Mouse (Mus musculus) embryonic facial prominence, embryonic 10.5 days (tissue): ENCODE measurements at regions not wholly inside any gene's neighbourhood (a gene's known extent, or its start where the extent isn't known, plus 50 kb on each side); places are given as distances from the start of the nearest gene placed in this dataset.
"Not testable (repeated sequence)": the region's sequence is repeated elsewhere in the genome, so short reads cannot be mapped to it uniquely, and the experiment has no call there.

Experiments used
- DNase-seq: peaks from one replicate; pipeline ENCODE4 v3.0.0-alpha.2; 2017; ENCODE audit warnings: low spot score
- H3K27ac ChIP-seq: fragments of 300-500 bp; sonication (generic); replicated peaks from 2 replicates; pipeline ENCODE4 v1.5.1; 2016; ENCODE audit warnings: mild to moderate bottlenecking
- H3K27me3 ChIP-seq: fragments of 300-500 bp; sonication (generic); replicated peaks from 2 replicates; pipeline ENCODE4 v1.6.1; 2016; ENCODE audit warnings: low read depth, mild to moderate bottlenecking; ENCODE audit not compliant: poor library complexity, severe bottlenecking
- H3K36me3 ChIP-seq: fragments of 300-500 bp; sonication (generic); replicated peaks from 2 replicates; pipeline ENCODE4 v1.6.1; 2016; ENCODE audit warnings: mild to moderate bottlenecking, moderate library complexity
- H3K4me1 ChIP-seq: fragments of 300-500 bp; sonication (generic); 2 replicates; pipeline ENCODE4 v1.6.1; 2016
- H3K4me3 ChIP-seq: fragments of 300-500 bp; sonication (generic); 2 replicates; pipeline ENCODE4 v1.5.1; 2016; ENCODE audit warnings: mild to moderate bottlenecking, moderate library complexity
- H3K9me3 ChIP-seq: fragments of 300-500 bp; sonication (generic); 2 replicates; pipeline ENCODE4 v1.6.1; 2016; ENCODE audit warnings: mild to moderate bottlenecking
- WGBS: fragments of 180-500 bp; shearing (Covaris S2); methylation state at CpG from one replicate; pipeline ENCODE4 v1.1.7; 2016; 5-methylcytosine and 5-hydroxymethylcytosine counted together

DNA sequence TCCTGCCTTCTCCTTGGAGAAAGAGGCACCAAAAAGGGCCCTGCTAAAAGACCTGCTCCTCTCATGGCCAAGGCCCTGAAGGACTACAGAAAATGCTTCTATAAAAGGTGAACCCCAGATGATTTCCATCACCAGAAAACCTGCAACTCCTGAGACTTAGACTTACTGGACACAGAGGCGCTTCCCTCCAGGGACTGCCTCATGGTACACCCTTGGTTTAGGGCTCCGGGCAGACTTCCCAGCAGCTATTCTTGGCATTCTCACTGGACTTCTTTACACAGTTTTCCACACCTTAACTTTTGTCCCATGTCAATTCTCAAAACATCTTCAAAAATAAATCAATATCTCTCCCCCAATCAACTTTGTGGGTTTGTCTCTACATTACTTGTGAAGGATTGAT lies 393.2 kb downstream of the Gpm6a start:
- 92% methylated on average over 2 of the region's 2 CpGs for WGBS
- not testable (repeated sequence) for H3K4me3 ChIP-seq, H3K36me3 ChIP-seq, H3K4me1 ChIP-seq, H3K9me3 ChIP-seq, H3K27me3 ChIP-seq, H3K27ac ChIP-seq
- peak; percentile 11 for DNase-seq

DNA sequence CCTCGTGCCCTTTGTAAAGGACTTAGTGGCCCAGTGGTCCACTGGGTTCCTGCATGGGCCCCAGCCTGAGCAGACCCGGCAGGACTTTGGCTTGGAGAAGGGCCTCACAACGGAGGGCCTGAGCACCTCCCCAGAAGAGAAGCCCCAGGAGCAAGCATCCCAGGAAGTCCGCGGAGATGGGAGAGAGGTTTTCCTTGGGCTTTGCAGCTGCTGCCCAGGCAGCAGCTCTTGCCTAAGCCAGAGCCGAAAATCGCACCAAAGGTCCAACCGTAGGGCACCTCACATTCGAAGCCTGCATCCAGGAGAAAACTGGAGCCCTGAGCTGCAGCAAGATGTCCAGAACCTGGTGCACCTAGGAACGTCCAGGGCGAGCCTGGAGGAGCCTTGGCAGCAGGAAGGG lies 405.2 kb downstream of the Gpm6a start:
- H3K9me3 ChIP-seq, H3K4me1 ChIP-seq, H3K36me3 ChIP-seq, DNase-seq, H3K27me3 ChIP-seq, H3K27ac ChIP-seq, H3K4me3 ChIP-seq: not testable (repeated sequence)
- WGBS, result 84% methylated on average over 11 of the region's 11 CpGs

DNA sequence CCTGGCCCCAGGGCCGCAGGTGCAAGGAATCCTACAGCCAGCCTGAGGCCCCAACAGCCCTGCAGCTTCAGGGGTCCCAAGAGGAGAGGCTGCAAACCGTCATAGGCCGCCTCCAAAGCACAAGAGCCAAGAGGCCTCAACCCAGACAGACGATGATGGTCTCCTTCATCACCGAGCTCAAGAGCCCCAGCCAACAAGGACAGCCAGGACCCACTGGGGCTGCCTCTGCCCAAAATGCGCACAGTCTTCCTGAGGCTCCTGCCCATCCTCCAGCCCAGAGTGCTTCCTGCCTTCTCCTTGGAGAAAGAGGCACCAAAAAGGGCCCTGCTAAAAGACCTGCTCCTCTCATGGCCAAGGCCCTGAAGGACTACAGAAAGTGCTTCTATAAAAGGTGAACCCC lies 412.8 kb downstream of the Gpm6a start:
- not testable (repeated sequence) for H3K36me3 ChIP-seq, H3K27ac ChIP-seq, H3K27me3 ChIP-seq, H3K4me1 ChIP-seq, H3K9me3 ChIP-seq, DNase-seq, H3K4me3 ChIP-seq
- 94% methylated on average over 6 of the region's 6 CpGs for WGBS

DNA sequence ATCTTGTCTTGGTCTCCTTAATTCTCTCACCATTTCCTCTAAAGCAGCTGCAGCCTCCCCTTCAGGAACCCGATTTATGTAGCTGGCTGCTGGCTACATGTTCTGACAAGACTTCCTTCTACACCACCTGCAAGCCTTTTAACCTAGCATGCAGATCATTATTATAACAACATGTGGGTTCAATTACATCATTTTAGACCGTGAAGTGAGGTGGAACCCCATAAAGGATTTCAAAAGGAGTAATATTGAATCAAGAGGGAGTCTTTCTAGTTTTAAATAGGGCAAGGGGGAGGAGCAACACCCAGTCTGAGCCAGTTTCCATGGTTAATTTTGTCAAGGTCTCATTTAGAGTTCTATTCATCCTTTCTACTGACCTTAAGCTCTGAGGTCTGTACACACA lies 442.4 kb downstream of the Gpm6a start:
- no peaks in the 10 kb centered on the region for H3K4me1 ChIP-seq
- WGBS, result 59% methylated on average over 2 of the region's 2 CpGs
- no peaks in the 10 kb centered on the region for H3K36me3 ChIP-seq
- no peaks in the 10 kb centered on the region for H3K9me3 ChIP-seq
- no peak overlapping the region for H3K4me3 ChIP-seq
- no peaks in the 10 kb centered on the region for H3K27me3 ChIP-seq
- H3K27ac ChIP-seq, result no peak overlapping the region
- DNase-seq, result no peak

DNA sequence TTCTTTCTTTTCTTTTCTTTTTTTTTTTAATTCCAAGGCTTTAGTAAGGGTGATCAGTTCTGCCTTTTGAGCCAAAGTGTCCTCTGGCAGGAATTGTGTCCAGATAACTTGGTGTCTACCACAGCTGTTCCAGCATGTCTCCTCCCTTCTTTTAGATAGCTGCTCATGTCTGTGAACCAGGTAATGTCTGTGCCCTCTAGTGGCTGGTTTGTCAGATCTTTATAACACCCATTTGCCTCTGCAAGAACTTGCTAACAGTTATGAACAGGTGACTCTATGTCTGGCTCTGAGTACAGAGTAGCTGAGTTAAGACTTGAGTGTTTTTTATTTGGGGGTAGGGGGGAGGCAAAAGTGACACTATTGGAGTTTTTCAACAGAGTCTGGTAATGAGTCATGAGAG lies 443.7 kb downstream of the Gpm6a start:
- Histone ChIP-seq H3K4me3 (no peak overlapping the region), H3K9me3 (no peaks in the 10 kb centered on the region), H3K36me3 (no peaks in the 10 kb centered on the region), H3K4me1 (no peaks in the 10 kb centered on the region), H3K27me3 (no peaks in the 10 kb centered on the region), H3K27ac (no peak overlapping the region)
- DNase-seq, result no peak

DNA sequence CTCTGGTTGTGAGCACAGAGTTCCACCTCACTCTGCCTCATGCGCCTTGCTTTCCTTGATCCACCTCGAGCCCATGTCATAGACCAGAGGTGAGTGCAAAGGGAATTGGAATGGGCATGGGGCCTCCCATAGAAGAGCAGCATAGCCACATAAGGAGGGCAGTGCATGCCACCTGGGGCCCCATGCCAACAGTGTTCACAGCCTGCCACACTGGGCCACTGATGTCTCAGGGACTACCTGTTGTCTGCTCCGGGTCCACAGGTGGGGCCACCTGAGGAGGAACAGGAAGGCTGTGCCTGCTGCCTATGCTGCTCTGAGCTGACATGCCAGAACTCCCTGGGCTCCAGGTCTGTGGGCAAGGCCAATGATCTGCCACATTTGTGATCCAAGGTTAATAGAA lies 445.8 kb downstream of the Gpm6a start:
- Histone ChIP-seq H3K27ac (no peak overlapping the region), H3K4me1 (no peaks in the 10 kb centered on the region), H3K4me3 (no peak overlapping the region), H3K27me3 (no peaks in the 10 kb centered on the region), H3K36me3 (no peaks in the 10 kb centered on the region), H3K9me3 (no peaks in the 10 kb centered on the region)
- no peak for DNase-seq
- WGBS, result 88% methylated on average over 3 of the region's 3 CpGs

DNA sequence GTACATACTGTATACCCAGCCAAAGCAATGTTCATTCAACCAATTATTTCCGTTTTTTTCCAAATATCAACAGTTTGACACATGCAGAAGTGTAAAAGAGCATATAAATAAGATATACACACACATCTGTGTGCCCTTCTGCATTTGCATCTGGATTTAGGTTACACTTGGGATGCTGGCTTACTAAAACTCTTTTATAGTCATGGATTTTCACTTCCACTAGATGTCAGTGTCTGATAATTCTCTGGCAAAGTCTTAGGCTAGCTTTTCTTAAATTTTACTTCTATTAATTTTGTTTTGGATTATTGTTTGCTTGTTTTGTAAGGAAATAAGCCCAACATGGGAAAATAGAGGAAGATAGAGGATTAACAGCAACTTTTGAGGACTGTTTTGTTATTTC lies 452.3 kb downstream of the Gpm6a start:
- WGBS, result 2% methylated on average over 1 of the region's 1 CpGs
- not testable (repeated sequence) for H3K4me1 ChIP-seq, H3K27me3 ChIP-seq

More for the DNA sequence above, 452.3 kb downstream of the Gpm6a start:
- not testable (repeated sequence) for H3K4me3 ChIP-seq, H3K36me3 ChIP-seq, H3K27ac ChIP-seq, DNase-seq, H3K9me3 ChIP-seq
